Mouse (Mus musculus): ENCODE results near the gene Parp14.
"Not testable (repeated sequence)": the region's sequence is repeated elsewhere in the genome, so short reads cannot be mapped to it uniquely, and the experiment has no call there.

Gene Parp14

GRCm38 (mm10) chr16:35871048-35871851 is at the start of gene Parp14:
Gene Parp14, minus strand, starts transcription at chr16:35871544.
- peak; percentile 12 for DNase-seq

GRCm38 (mm10) chr16:35918721-35919543 is 47.6 kb upstream of the Parp14 start:
- DNase-seq = no peak

GRCm38 (mm10) chr16:35914301-35914700 is 43.0 kb upstream of the Parp14 start:
- no peak for DNase-seq

GRCm38 (mm10) chr16:35913526-35913925 is 42.2 kb upstream of the Parp14 start:
- no peak for DNase-seq

- no peak for DNase-seq
These were observed 40.1 kb upstream of the Parp14 start for GRCm38 (mm10) chr16:35911449-35911848.

GRCm38 (mm10) chr16:35907432-35908201 is 36.3 kb upstream of the Parp14 start:
- DNase-seq = no peak

GRCm38 (mm10) chr16:35906887-35907286 is 35.5 kb upstream of the Parp14 start:
- no peak for DNase-seq

GRCm38 (mm10) chr16:35905819-35906485 is 34.6 kb upstream of the Parp14 start:
- no peak for DNase-seq

GRCm38 (mm10) chr16:35905355-35905754 is 34.0 kb upstream of the Parp14 start:
- DNase-seq = no peak

GRCm38 (mm10) chr16:35904121-35904736 is 32.9 kb upstream of the Parp14 start:
- DNase-seq = no peak

GRCm38 (mm10) chr16:35903014-35903640 is 31.8 kb upstream of the Parp14 start:
- no peak for DNase-seq

- DNase-seq = no peak
These were observed 29.2 kb upstream of the Parp14 start for GRCm38 (mm10) chr16:35900541-35900940.

- no peak for DNase-seq
These were observed 23.7 kb upstream of the Parp14 start for GRCm38 (mm10) chr16:35894997-35895396.

- DNase-seq = not testable (repeated sequence)
These were observed 20.3 kb upstream of the Parp14 start for GRCm38 (mm10) chr16:35891603-35892002.

GRCm38 (mm10) chr16:35890645-35891044 is 19.3 kb upstream of the Parp14 start:
- DNase-seq = no peak

GRCm38 (mm10) chr16:35888910-35889309 is 17.6 kb upstream of the Parp14 start:
- no peak for DNase-seq

- DNase-seq = no peak
These were observed 16.8 kb upstream of the Parp14 start for GRCm38 (mm10) chr16:35888174-35888573.

- DNase-seq = no peak
These were observed 3.1 kb upstream of the Parp14 start for GRCm38 (mm10) chr16:35874416-35874815.

- no peak for DNase-seq
These were observed 1.2 kb upstream of the Parp14 start for GRCm38 (mm10) chr16:35872410-35873006.

GRCm38 (mm10) chr16:35871898-35872297 is 554 bp upstream of the Parp14 start:
- no peak for DNase-seq

GRCm38 (mm10) chr16:35870581-35871047 is 730 bp downstream of the Parp14 start:
- no peak for DNase-seq

All from right cerebral cortex, postnatal 25 days (tissue).